ENCODE assay signal across 13 mouse cellular contexts in genomic region chr6:47389908-47390307, GRCm38 (mm10).
DNase-seq lines count a peak whose midpoint lies in the region; ATAC-seq and TF ChIP-seq lines count a peak whose summit lies in the region.
"Had no signal": no experiment of that assay in that cellular context is flagged by ENCODE, and none has a peak within 500 bp of the region (broad histone marks: within the 10 kb centered on the region; RNA-seq: fewer than 3 reads in every experiment).

No protein-coding gene starts in this region.

- WGBS in hindbrain, embryonic 14.5 days = 30% methylated on average over 4 of the region's 4 CpGs
- 63% methylated on average over 4 of the region's 4 CpGs for WGBS in hindbrain, embryonic 10.5 days
- WGBS in midbrain, embryonic 16.5 days = 36% methylated on average over 4 of the region's 4 CpGs
- WGBS in midbrain, embryonic 14.5 days = 48% methylated on average over 4 of the region's 4 CpGs
- 13% methylated on average over 4 of the region's 4 CpGs for WGBS in forebrain, postnatal 0 days
- 20% methylated on average over 4 of the region's 4 CpGs for WGBS in neural tube, embryonic 15.5 days

- no peak for TF ChIP-seq CTCF in forebrain, postnatal 0 days (IDR thresholded peaks at IDR 0.05; ENCODE audit: low read depth)

- no peaks in the 10 kb centered on the region for H3K4me1 ChIP-seq in hindbrain, embryonic 14.5 days (replicated peaks; ENCODE audit: control insufficient read depth, insufficient read depth, low read length)
- H3K4me1 ChIP-seq in hindbrain, embryonic 10.5 days (replicated peaks) = peaks cover 9% of the 10 kb centered on the region; the same call in 1 of the 2 replicates
- peaks cover 4% of the 10 kb centered on the region; the same call in 1 of the 2 replicates for H3K4me1 ChIP-seq in midbrain, embryonic 16.5 days (ENCODE audit: control insufficient read depth, insufficient read depth, low read length)
- H3K4me1 ChIP-seq in midbrain, embryonic 14.5 days (ENCODE audit: control insufficient read depth, insufficient read depth, low read length) = peaks cover 7% of the 10 kb centered on the region; the same call in 1 of the 2 replicates
- peaks cover 9% of the 10 kb centered on the region; the same call in 1 of the 2 replicates for H3K4me1 ChIP-seq in forebrain, postnatal 0 days (ENCODE audit: insufficient read depth)
- H3K4me1 ChIP-seq in neural tube, embryonic 15.5 days = peaks cover 6% of the 10 kb centered on the region; the same call in 1 of the 2 replicates
- H3K4me1 ChIP-seq: embryonic facial prominence, embryonic 12.5 days; heart, embryonic 13.5 days; hindbrain, embryonic 12.5 days had no signal

- no peak overlapping the region for H3K27ac ChIP-seq in hindbrain, embryonic 14.5 days
- H3K27ac ChIP-seq in hindbrain, embryonic 10.5 days = no peak overlapping the region
- H3K27ac ChIP-seq in midbrain, embryonic 16.5 days (ENCODE audit: low read length) = no peak overlapping the region
- H3K27ac ChIP-seq in midbrain, embryonic 14.5 days (replicated peaks; ENCODE audit: low read depth, low read length) = no peak overlapping the region
- peak overlapping the region; percentile 58; the same call in 1 of the 2 replicates for H3K27ac ChIP-seq in forebrain, postnatal 0 days (ENCODE audit: low read depth, low read length)
- H3K27ac ChIP-seq in neural tube, embryonic 15.5 days (replicated peaks) = no peak overlapping the region
- H3K27ac ChIP-seq: embryonic facial prominence, embryonic 12.5 days; heart, embryonic 13.5 days had no signal

- DNase-seq in hindbrain, embryonic 14.5 days (ENCODE audit: low spot score) = no peak
- DNase-seq in hindbrain, embryonic 10.5 days (ENCODE audit: low spot score) = no peak
- DNase-seq in midbrain, embryonic 14.5 days = no peak
- no peak for DNase-seq in forebrain, postnatal 0 days
- DNase-seq in right cerebral cortex, postnatal 14 days = no peak
- DNase-seq: cerebellum, adult 8-10 months had no signal

- H3K9ac ChIP-seq in hindbrain, embryonic 14.5 days = no peak overlapping the region
- H3K9ac ChIP-seq in midbrain, embryonic 16.5 days (ENCODE audit: low read depth, low read length) = no peak overlapping the region
- H3K9ac ChIP-seq in midbrain, embryonic 14.5 days (replicated peaks; ENCODE audit: low read length) = no peak overlapping the region
- no peak overlapping the region for H3K9ac ChIP-seq in forebrain, postnatal 0 days
- no peak overlapping the region for H3K9ac ChIP-seq in neural tube, embryonic 15.5 days (replicated peaks)
- H3K9ac ChIP-seq: embryonic facial prominence, embryonic 12.5 days; heart, embryonic 13.5 days; hindbrain, embryonic 12.5 days had no signal

- H3K4me2 ChIP-seq in hindbrain, embryonic 14.5 days (replicated peaks) = no peak overlapping the region
- no peak overlapping the region for H3K4me2 ChIP-seq in midbrain, embryonic 16.5 days (ENCODE audit: low read length)
- H3K4me2 ChIP-seq in midbrain, embryonic 14.5 days (ENCODE audit: low read length) = no peak overlapping the region
- no peak overlapping the region for H3K4me2 ChIP-seq in forebrain, postnatal 0 days (ENCODE audit: low read depth)
- no peak overlapping the region for H3K4me2 ChIP-seq in neural tube, embryonic 15.5 days
- H3K4me2 ChIP-seq: embryonic facial prominence, embryonic 12.5 days; heart, embryonic 13.5 days; hindbrain, embryonic 12.5 days had no signal

- H3K4me3 ChIP-seq in hindbrain, embryonic 14.5 days (replicated peaks; ENCODE audit: low read length) = no peak overlapping the region
- H3K4me3 ChIP-seq in hindbrain, embryonic 10.5 days = no peak overlapping the region
- no peak overlapping the region for H3K4me3 ChIP-seq in midbrain, embryonic 16.5 days (ENCODE audit: low read depth, low read length)
- H3K4me3 ChIP-seq in midbrain, embryonic 14.5 days (replicated peaks; ENCODE audit: low read depth, low read length) = no peak overlapping the region
- no peak overlapping the region for H3K4me3 ChIP-seq in forebrain, postnatal 0 days (ENCODE audit: low read depth, low read length)
- H3K4me3 ChIP-seq in neural tube, embryonic 15.5 days (replicated peaks) = no peak overlapping the region
- H3K4me3 ChIP-seq: embryonic facial prominence, embryonic 12.5 days; heart, embryonic 13.5 days; hindbrain, embryonic 12.5 days had no signal

- H3K27me3 ChIP-seq in hindbrain, embryonic 14.5 days (ENCODE audit: control insufficient read depth, insufficient read depth, low read length) = no peaks in the 10 kb centered on the region
- H3K27me3 ChIP-seq in hindbrain, embryonic 10.5 days (ENCODE audit: insufficient read depth, poor library complexity, severe bottlenecking) = no peaks in the 10 kb centered on the region
- no peaks in the 10 kb centered on the region for H3K27me3 ChIP-seq in midbrain, embryonic 16.5 days (ENCODE audit: control insufficient read depth, insufficient read depth, low read depth, low read length)
- no peaks in the 10 kb centered on the region for H3K27me3 ChIP-seq in midbrain, embryonic 14.5 days (ENCODE audit: control insufficient read depth, insufficient read depth, low read length)
- H3K27me3 ChIP-seq in forebrain, postnatal 0 days (ENCODE audit: insufficient read depth, low read length) = no peaks in the 10 kb centered on the region
- no peaks in the 10 kb centered on the region for H3K27me3 ChIP-seq in neural tube, embryonic 15.5 days (replicated peaks)
- H3K27me3 ChIP-seq: embryonic facial prominence, embryonic 12.5 days; heart, embryonic 13.5 days; hindbrain, embryonic 12.5 days had no signal

- H3K9me3 ChIP-seq in hindbrain, embryonic 14.5 days (ENCODE audit: control insufficient read depth, low read length) = no peaks in the 10 kb centered on the region
- H3K9me3 ChIP-seq in hindbrain, embryonic 10.5 days = no peaks in the 10 kb centered on the region
- no peaks in the 10 kb centered on the region for H3K9me3 ChIP-seq in midbrain, embryonic 16.5 days (replicated peaks; ENCODE audit: control insufficient read depth, low read length, poor library complexity, severe bottlenecking)
- H3K9me3 ChIP-seq in midbrain, embryonic 14.5 days (ENCODE audit: control insufficient read depth, low read length) = no peaks in the 10 kb centered on the region
- H3K9me3 ChIP-seq in forebrain, postnatal 0 days (ENCODE audit: low read length) = no peaks in the 10 kb centered on the region
- H3K9me3 ChIP-seq in neural tube, embryonic 15.5 days (replicated peaks) = no peaks in the 10 kb centered on the region
- H3K9me3 ChIP-seq: embryonic facial prominence, embryonic 12.5 days; G1E; heart, embryonic 13.5 days; hindbrain, embryonic 12.5 days had no signal

- ATAC-seq in hindbrain, embryonic 14.5 days (ENCODE audit: low FRiP score) = 0 out of 2 replicates have a peak, but pooled peaks have one; percentile 31
- ATAC-seq in midbrain, embryonic 16.5 days = peak; percentile 66; the same call in 1 of the 2 replicates
- ATAC-seq in midbrain, embryonic 14.5 days (ENCODE audit: low FRiP score, low TSS enrichment) = no peak
- ATAC-seq in forebrain, postnatal 0 days = no peak
- peak; percentile 83 for ATAC-seq in neural tube, embryonic 15.5 days (ENCODE audit: low FRiP score)
- ATAC-seq: intestine, embryonic 16.5 days had no signal

- H3K36me3 ChIP-seq in hindbrain, embryonic 14.5 days (replicated peaks; ENCODE audit: control insufficient read depth, insufficient read depth) = no peaks in the 10 kb centered on the region
- H3K36me3 ChIP-seq in hindbrain, embryonic 10.5 days = no peaks in the 10 kb centered on the region
- H3K36me3 ChIP-seq in midbrain, embryonic 16.5 days (ENCODE audit: control insufficient read depth, insufficient read depth, low read length) = no peaks in the 10 kb centered on the region
- no peaks in the 10 kb centered on the region for H3K36me3 ChIP-seq in midbrain, embryonic 14.5 days (ENCODE audit: control insufficient read depth, insufficient read depth, low read length)
- H3K36me3 ChIP-seq in forebrain, postnatal 0 days (ENCODE audit: insufficient read depth) = no peaks in the 10 kb centered on the region
- H3K36me3 ChIP-seq in neural tube, embryonic 15.5 days = no peaks in the 10 kb centered on the region
- H3K36me3 ChIP-seq: embryonic facial prominence, embryonic 12.5 days; G1E; heart, embryonic 13.5 days; hindbrain, embryonic 12.5 days had no signal

Comparison
In these comparisons a context has a peak if more than half of its experiments do, and no peak if none do; other contexts are left out.
1. ATAC-seq: peak in hindbrain, embryonic 14.5 days (single experiment), midbrain, embryonic 16.5 days (single experiment) and neural tube, embryonic 15.5 days (single experiment); none in midbrain, embryonic 14.5 days (single experiment) and forebrain, postnatal 0 days (single experiment).